Mouse (Mus musculus) ES-Bruce4 (cell line): ENCODE results near the gene Scgb1a1.

ENCODE experiments used
- EP300 ChIP-seq: IDR thresholded peaks from 2 replicates; pipeline ENCODE4 v1.6.1; 2011; ENCODE audit warnings: low read depth, low read length; ENCODE audit not compliant: insufficient read depth
- POLR2A ChIP-seq: IDR thresholded peaks from one replicate; pipeline ENCODE4 v1.8.1; 2011; ENCODE audit warnings: low read length; ENCODE audit not compliant: insufficient read depth

DNA sequence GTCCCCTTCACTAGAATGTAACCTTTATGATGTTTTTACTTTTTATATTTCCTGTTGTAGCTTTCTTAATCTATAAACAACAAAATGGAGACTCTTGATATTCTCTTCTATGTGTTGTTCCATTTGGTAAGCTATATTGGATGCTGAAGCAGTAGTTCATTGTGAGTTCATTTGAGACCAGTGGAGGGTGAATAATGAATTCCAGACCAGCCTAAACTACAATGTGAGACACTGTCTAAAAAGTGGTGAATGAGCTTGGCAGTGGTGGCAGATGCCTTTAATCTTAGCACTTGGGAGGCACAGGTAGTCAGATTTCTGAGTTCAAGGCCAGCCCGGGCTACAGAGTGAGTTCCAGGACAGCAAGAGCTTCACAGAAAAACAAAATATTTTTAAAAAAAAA lies 44.6 kb downstream of the Scgb1a1 start:
- TF ChIP-seq EP300, result no peak
- no peak for TF ChIP-seq POLR2A
